Mouse (Mus musculus): ENCODE measurements around the gene Rps6ka5. TPM values are rescaled to one million over a fixed set of nuclear protein-coding genes. Genes with fewer than 3 reads are reported as not detected.

Rps6ka5 gene
- polyA plus RNA-seq, 1 experiment from 2014 or later: 1.6 TPM

- ATAC-seq (ENCODE audit: low read depth): no peak
- Histone ChIP-seq H3K4me1 (ENCODE audit: control insufficient read depth, low read depth, low read length) (no peaks in the 10 kb centered on the region), H3K36me3 (ENCODE audit: control insufficient read depth, insufficient read depth) (no peaks in the 10 kb centered on the region), H3K4me3 (ENCODE audit: low read depth, low read length) (no peak overlapping the region), H3K27me3 (ENCODE audit: control insufficient read depth, insufficient read depth, low read depth, low read length) (no peaks in the 10 kb centered on the region), H3K9me3 (replicated peaks; ENCODE audit: control insufficient read depth, low read length) (no peaks in the 10 kb centered on the region), H3K4me2 (ENCODE audit: low read depth, low read length) (no peak overlapping the region), H3K27ac (ENCODE audit: low read length) (no peak overlapping the region), H3K9ac (ENCODE audit: low read depth, low read length) (no peak overlapping the region)
- WGBS (ENCODE audit: insufficient replicate concordance): 78% methylated on average over 3 of the region's 3 CpGs
Measured at GRCm38 (mm10) chr12:100575739-100576138, 151.0 kb downstream of the Rps6ka5 start.

GRCm38 (mm10) chr12:100570522-100571072 lies 156.2 kb downstream of the Rps6ka5 start:
- H3K4me2 ChIP-seq (ENCODE audit: low read depth, low read length): no peak overlapping the region

GRCm38 (mm10) chr12:100568831-100569230 lies 158.0 kb downstream of the Rps6ka5 start:
- H3K4me3 ChIP-seq (ENCODE audit: low read depth, low read length): no peak overlapping the region
- no peak for ATAC-seq (ENCODE audit: low read depth)
- WGBS (ENCODE audit: insufficient replicate concordance): 69% methylated on average over 7 of the region's 7 CpGs

More at GRCm38 (mm10) chr12:100570522-100571072, 156.2 kb downstream of the Rps6ka5 start:
- no peaks in the 10 kb centered on the region for H3K36me3 ChIP-seq (ENCODE audit: control insufficient read depth, insufficient read depth)
- 79% methylated on average over 12 of the region's 12 CpGs for WGBS (ENCODE audit: insufficient replicate concordance)
- H3K27me3 ChIP-seq (ENCODE audit: control insufficient read depth, insufficient read depth, low read depth, low read length): no peaks in the 10 kb centered on the region
- H3K9me3 ChIP-seq (replicated peaks; ENCODE audit: control insufficient read depth, low read length): no peaks in the 10 kb centered on the region
- H3K4me3 ChIP-seq (ENCODE audit: low read depth, low read length): no peak overlapping the region
- ATAC-seq (ENCODE audit: low read depth): no peak
- H3K4me1 ChIP-seq (ENCODE audit: control insufficient read depth, low read depth, low read length): no peaks in the 10 kb centered on the region
- no peak overlapping the region for H3K9ac ChIP-seq (ENCODE audit: low read depth, low read length)
- no peak overlapping the region for H3K27ac ChIP-seq (ENCODE audit: low read length)

GRCm38 (mm10) chr12:100568105-100568504 lies 158.7 kb downstream of the Rps6ka5 start:
- 58% methylated on average over 6 of the region's 6 CpGs for WGBS (ENCODE audit: insufficient replicate concordance)
- Histone ChIP-seq H3K4me3 (ENCODE audit: low read depth, low read length) (no peak overlapping the region), H3K27ac (ENCODE audit: low read length) (no peak overlapping the region), H3K4me2 (ENCODE audit: low read depth, low read length) (no peak overlapping the region), H3K9ac (ENCODE audit: low read depth, low read length) (no peak overlapping the region), H3K36me3 (ENCODE audit: control insufficient read depth, insufficient read depth) (no peaks in the 10 kb centered on the region), H3K27me3 (ENCODE audit: control insufficient read depth, insufficient read depth, low read depth, low read length) (no peaks in the 10 kb centered on the region), H3K9me3 (replicated peaks; ENCODE audit: control insufficient read depth, low read length) (no peaks in the 10 kb centered on the region), H3K4me1 (ENCODE audit: control insufficient read depth, low read depth, low read length) (no peaks in the 10 kb centered on the region)
- ATAC-seq (ENCODE audit: low read depth): no peak

More at GRCm38 (mm10) chr12:100568831-100569230, 158.0 kb downstream of the Rps6ka5 start:
- H3K36me3 ChIP-seq (ENCODE audit: control insufficient read depth, insufficient read depth): no peaks in the 10 kb centered on the region
- no peaks in the 10 kb centered on the region for H3K27me3 ChIP-seq (ENCODE audit: control insufficient read depth, insufficient read depth, low read depth, low read length)
- H3K4me1 ChIP-seq (ENCODE audit: control insufficient read depth, low read depth, low read length): no peaks in the 10 kb centered on the region
- H3K4me2 ChIP-seq (ENCODE audit: low read depth, low read length): no peak overlapping the region
- no peak overlapping the region for H3K27ac ChIP-seq (ENCODE audit: low read length)
- no peak overlapping the region for H3K9ac ChIP-seq (ENCODE audit: low read depth, low read length)
- no peaks in the 10 kb centered on the region for H3K9me3 ChIP-seq (replicated peaks; ENCODE audit: control insufficient read depth, low read length)

GRCm38 (mm10) chr12:100567627-100568026 lies 159.2 kb downstream of the Rps6ka5 start:
- H3K4me1 ChIP-seq (ENCODE audit: control insufficient read depth, low read depth, low read length): no peaks in the 10 kb centered on the region
- WGBS (ENCODE audit: insufficient replicate concordance): 58% methylated on average over 3 of the region's 3 CpGs

GRCm38 (mm10) chr12:100553675-100554074 lies 173.1 kb downstream of the Rps6ka5 start:
- Histone ChIP-seq H3K4me1 (ENCODE audit: control insufficient read depth, low read depth, low read length) (no peaks in the 10 kb centered on the region), H3K27me3 (ENCODE audit: control insufficient read depth, insufficient read depth, low read depth, low read length) (no peaks in the 10 kb centered on the region), H3K4me3 (ENCODE audit: low read depth, low read length) (no peak overlapping the region), H3K27ac (ENCODE audit: low read length) (no peak overlapping the region), H3K36me3 (ENCODE audit: control insufficient read depth, insufficient read depth) (no peaks in the 10 kb centered on the region; the same call in 1 of the 2 replicates), H3K4me2 (ENCODE audit: low read depth, low read length) (no peak overlapping the region), H3K9ac (ENCODE audit: low read depth, low read length) (no peak overlapping the region), H3K9me3 (replicated peaks; ENCODE audit: control insufficient read depth, low read length) (no peaks in the 10 kb centered on the region)
- 76% methylated on average over 6 of the region's 6 CpGs for WGBS (ENCODE audit: insufficient replicate concordance)
- ATAC-seq (ENCODE audit: low read depth): no peak

More at GRCm38 (mm10) chr12:100567627-100568026, 159.2 kb downstream of the Rps6ka5 start:
- Histone ChIP-seq H3K36me3 (ENCODE audit: control insufficient read depth, insufficient read depth) (no peaks in the 10 kb centered on the region), H3K4me2 (ENCODE audit: low read depth, low read length) (no peak overlapping the region), H3K4me3 (ENCODE audit: low read depth, low read length) (no peak overlapping the region), H3K9ac (ENCODE audit: low read depth, low read length) (no peak overlapping the region), H3K27ac (ENCODE audit: low read length) (no peak overlapping the region), H3K9me3 (replicated peaks; ENCODE audit: control insufficient read depth, low read length) (no peaks in the 10 kb centered on the region), H3K27me3 (ENCODE audit: control insufficient read depth, insufficient read depth, low read depth, low read length) (no peaks in the 10 kb centered on the region)
- ATAC-seq (ENCODE audit: low read depth): no peak

GRCm38 (mm10) chr12:100551972-100552371 lies 174.8 kb downstream of the Rps6ka5 start:
- Histone ChIP-seq H3K27me3 (ENCODE audit: control insufficient read depth, insufficient read depth, low read depth, low read length) (no peaks in the 10 kb centered on the region), H3K4me2 (ENCODE audit: low read depth, low read length) (no peak overlapping the region), H3K4me1 (ENCODE audit: control insufficient read depth, low read depth, low read length) (no peaks in the 10 kb centered on the region), H3K9ac (ENCODE audit: low read depth, low read length) (no peak overlapping the region), H3K9me3 (replicated peaks; ENCODE audit: control insufficient read depth, low read length) (no peaks in the 10 kb centered on the region), H3K36me3 (ENCODE audit: control insufficient read depth, insufficient read depth) (no peaks in the 10 kb centered on the region; the same call in 1 of the 2 replicates), H3K27ac (ENCODE audit: low read length) (no peak overlapping the region), H3K4me3 (ENCODE audit: low read depth, low read length) (no peak overlapping the region)
- 75% methylated on average over 1 of the region's 1 CpGs for WGBS (ENCODE audit: insufficient replicate concordance)
- no peak for ATAC-seq (ENCODE audit: low read depth)

- ATAC-seq (ENCODE audit: low read depth): no peak
- Histone ChIP-seq H3K27ac (ENCODE audit: low read length) (no peak overlapping the region), H3K4me1 (ENCODE audit: control insufficient read depth, low read depth, low read length) (no peaks in the 10 kb centered on the region), H3K9me3 (replicated peaks; ENCODE audit: control insufficient read depth, low read length) (no peaks in the 10 kb centered on the region), H3K27me3 (ENCODE audit: control insufficient read depth, insufficient read depth, low read depth, low read length) (no peaks in the 10 kb centered on the region), H3K36me3 (ENCODE audit: control insufficient read depth, insufficient read depth) (no peaks in the 10 kb centered on the region), H3K4me2 (ENCODE audit: low read depth, low read length) (no peak overlapping the region), H3K9ac (ENCODE audit: low read depth, low read length) (no peak overlapping the region), H3K4me3 (ENCODE audit: low read depth, low read length) (no peak overlapping the region)
- WGBS (ENCODE audit: insufficient replicate concordance): 60% methylated on average over 4 of the region's 4 CpGs
Measured at GRCm38 (mm10) chr12:100544194-100544567, 182.6 kb downstream of the Rps6ka5 start.

- Histone ChIP-seq H3K4me1 (ENCODE audit: control insufficient read depth, low read depth, low read length) (no peaks in the 10 kb centered on the region), H3K27me3 (ENCODE audit: control insufficient read depth, insufficient read depth, low read depth, low read length) (no peaks in the 10 kb centered on the region), H3K4me2 (ENCODE audit: low read depth, low read length) (no peak overlapping the region), H3K36me3 (ENCODE audit: control insufficient read depth, insufficient read depth) (no peaks in the 10 kb centered on the region), H3K4me3 (ENCODE audit: low read depth, low read length) (no peak overlapping the region), H3K9me3 (replicated peaks; ENCODE audit: control insufficient read depth, low read length) (no peaks in the 10 kb centered on the region), H3K9ac (ENCODE audit: low read depth, low read length) (no peak overlapping the region), H3K27ac (ENCODE audit: low read length) (no peak overlapping the region)
- no peak for ATAC-seq (ENCODE audit: low read depth)
- 64% methylated on average over 6 of the region's 6 CpGs for WGBS (ENCODE audit: insufficient replicate concordance)
Measured at GRCm38 (mm10) chr12:100543437-100544193, 183.2 kb downstream of the Rps6ka5 start.
